Mouse (Mus musculus): ENCODE results near the gene Zfand3. TPM values are rescaled to one million over a fixed set of nuclear protein-coding genes. Genes with fewer than 3 reads are reported as not detected.

Zfand3 gene
- polyA plus RNA-seq, 1 experiment from 2014 or later = 61.7 TPM

DNA sequence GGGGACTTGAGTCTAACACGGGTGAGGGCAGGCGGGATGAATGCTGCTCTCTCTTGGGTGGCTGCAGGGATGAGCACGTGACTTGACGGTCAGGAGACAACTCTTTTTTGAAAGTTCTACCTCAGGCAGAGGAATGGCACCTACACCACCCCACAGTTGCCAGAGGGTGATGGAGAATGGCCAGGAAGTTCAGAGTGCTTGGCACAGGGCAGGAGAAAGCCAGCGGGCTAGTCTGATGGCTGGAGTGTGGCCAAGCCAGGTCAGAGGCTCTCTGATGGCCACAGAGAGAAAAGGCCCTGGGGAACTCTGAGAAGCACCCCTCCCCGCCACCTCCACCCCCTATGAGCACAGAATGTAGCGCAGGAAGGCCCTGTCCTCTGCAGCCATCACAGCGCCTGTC is 205.7 kb downstream of the Zfand3 start:
- DNase-seq (ENCODE audit: low spot score) (no peak), ATAC-seq (ENCODE audit: low FRiP score) (no peak)
- no peaks in the 10 kb centered on the region for H3K4me1 ChIP-seq (replicated peaks; ENCODE audit: control insufficient read depth, insufficient read depth, low read length)
- H3K9me3 ChIP-seq (ENCODE audit: control insufficient read depth, low read length) = no peaks in the 10 kb centered on the region
- H3K9ac ChIP-seq (ENCODE audit: low read depth, low read length) = no peak overlapping the region
- H3K4me2 ChIP-seq (replicated peaks; ENCODE audit: low read depth, low read length) = no peak overlapping the region
- H3K27me3 ChIP-seq (ENCODE audit: control insufficient read depth, insufficient read depth, low read length) = no peaks in the 10 kb centered on the region
- whole genome bisulfite sequencing = 95% methylated on average over 8 of the region's 8 CpGs
- H3K4me3 ChIP-seq (ENCODE audit: low read depth, low read length) = no peak overlapping the region
- no peak overlapping the region for H3K27ac ChIP-seq (ENCODE audit: low read depth, low read length)
- H3K36me3 ChIP-seq (ENCODE audit: control insufficient read depth, insufficient read depth, low read length) = 0 out of 2 replicates have a peak, but pooled peaks cover 3% of the 10 kb centered on the region

DNA sequence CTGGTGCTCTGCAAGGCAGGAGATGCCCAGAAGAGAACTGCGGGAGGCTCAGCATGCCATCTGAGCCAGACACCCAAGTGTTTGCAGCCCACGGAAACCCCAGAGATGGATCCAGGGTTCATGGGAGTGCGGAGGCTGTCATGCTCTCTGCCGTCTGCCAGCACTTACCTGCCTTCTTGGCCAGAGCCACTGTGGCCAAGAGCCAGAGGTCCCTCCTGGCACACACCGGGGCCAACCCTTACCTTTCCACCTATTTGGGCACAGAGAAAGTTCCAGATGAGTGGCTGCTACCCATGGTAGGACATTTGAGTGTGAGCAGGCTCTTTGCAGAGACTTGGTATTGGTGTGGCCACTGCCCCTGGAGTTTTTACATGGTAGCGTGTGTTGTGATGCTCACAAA is 206.4 kb downstream of the Zfand3 start:
- DNase-seq (ENCODE audit: low spot score) = no peak
- no peak for ATAC-seq (ENCODE audit: low FRiP score)
- Histone ChIP-seq H3K36me3 (ENCODE audit: control insufficient read depth, insufficient read depth, low read length) (0 out of 2 replicates have a peak, but pooled peaks cover 3% of the 10 kb centered on the region), H3K27me3 (ENCODE audit: control insufficient read depth, insufficient read depth, low read length) (no peaks in the 10 kb centered on the region), H3K4me3 (ENCODE audit: low read depth, low read length) (no peak overlapping the region), H3K4me1 (replicated peaks; ENCODE audit: control insufficient read depth, insufficient read depth, low read length) (no peaks in the 10 kb centered on the region), H3K9ac (ENCODE audit: low read depth, low read length) (no peak overlapping the region), H3K9me3 (ENCODE audit: control insufficient read depth, low read length) (no peaks in the 10 kb centered on the region), H3K4me2 (replicated peaks; ENCODE audit: low read depth, low read length) (no peak overlapping the region), H3K27ac (ENCODE audit: low read depth, low read length) (no peak overlapping the region)
- WGBS = 95% methylated on average over 6 of the region's 6 CpGs

DNA sequence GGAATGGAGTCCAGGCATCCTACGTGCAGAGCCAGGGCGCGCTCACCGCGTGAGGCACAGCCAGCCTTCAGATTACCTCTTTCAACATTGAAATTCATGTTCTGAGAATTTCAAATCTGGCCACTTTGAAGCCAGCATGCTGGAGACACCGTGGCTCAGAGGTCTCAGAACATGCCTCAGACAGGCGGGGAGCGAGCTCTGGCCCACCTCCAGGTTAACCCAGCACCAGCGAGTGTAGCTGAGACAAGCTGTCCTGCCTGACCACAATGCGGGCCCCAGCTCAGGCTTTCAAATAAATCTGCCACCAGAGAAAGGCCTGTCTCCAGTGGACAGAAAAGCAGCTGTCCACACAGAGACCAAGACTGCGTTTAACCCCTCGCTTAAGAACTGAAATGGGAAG is 208.1 kb downstream of the Zfand3 start:
- H3K4me2 ChIP-seq (replicated peaks; ENCODE audit: low read depth, low read length) = no peak overlapping the region
- H3K9ac ChIP-seq (ENCODE audit: low read depth, low read length) = no peak overlapping the region
- WGBS = 94% methylated on average over 12 of the region's 12 CpGs
- H3K36me3 ChIP-seq (ENCODE audit: control insufficient read depth, insufficient read depth, low read length) = 0 out of 2 replicates have a peak, but pooled peaks cover 3% of the 10 kb centered on the region
- H3K4me1 ChIP-seq (replicated peaks; ENCODE audit: control insufficient read depth, insufficient read depth, low read length) = no peaks in the 10 kb centered on the region
- DNase-seq (ENCODE audit: low spot score) (no peak), ATAC-seq (ENCODE audit: low FRiP score) (no peak)
- no peak overlapping the region for H3K27ac ChIP-seq (ENCODE audit: low read depth, low read length)
- no peak overlapping the region for H3K4me3 ChIP-seq (ENCODE audit: low read depth, low read length)
- no peaks in the 10 kb centered on the region for H3K9me3 ChIP-seq (ENCODE audit: control insufficient read depth, low read length)
- no peaks in the 10 kb centered on the region for H3K27me3 ChIP-seq (ENCODE audit: control insufficient read depth, insufficient read depth, low read length)

DNA sequence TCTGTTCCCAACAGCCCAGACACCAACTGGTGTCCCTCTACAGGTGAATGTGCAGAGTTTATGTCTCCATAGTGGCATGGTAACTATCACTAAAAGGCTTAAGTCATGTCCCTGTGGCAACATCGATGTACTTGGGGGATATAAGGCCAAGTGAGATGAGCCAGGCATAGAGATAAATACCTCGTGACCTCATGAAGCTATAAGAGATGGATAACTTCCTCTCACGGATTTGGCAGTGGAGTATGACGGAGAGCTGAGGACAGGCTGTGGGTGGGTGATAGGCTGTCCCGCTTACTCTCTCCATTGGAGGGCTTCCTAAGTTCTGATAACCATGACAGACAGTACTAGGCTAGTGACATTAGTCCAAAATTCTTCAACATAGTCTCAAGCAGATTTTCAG is 208.8 kb downstream of the Zfand3 start:
- Histone ChIP-seq H3K27ac (ENCODE audit: low read depth, low read length) (no peak overlapping the region), H3K36me3 (ENCODE audit: control insufficient read depth, insufficient read depth, low read length) (0 out of 2 replicates have a peak, but pooled peaks cover 3% of the 10 kb centered on the region), H3K27me3 (ENCODE audit: control insufficient read depth, insufficient read depth, low read length) (no peaks in the 10 kb centered on the region), H3K4me1 (replicated peaks; ENCODE audit: control insufficient read depth, insufficient read depth, low read length) (no peaks in the 10 kb centered on the region), H3K9me3 (ENCODE audit: control insufficient read depth, low read length) (no peaks in the 10 kb centered on the region), H3K4me3 (ENCODE audit: low read depth, low read length) (no peak overlapping the region), H3K4me2 (replicated peaks; ENCODE audit: low read depth, low read length) (no peak overlapping the region), H3K9ac (ENCODE audit: low read depth, low read length) (no peak overlapping the region)
- no peak for ATAC-seq (ENCODE audit: low FRiP score)
- no peak for DNase-seq (ENCODE audit: low spot score)
- 92% methylated on average over 5 of the region's 5 CpGs for WGBS

DNA sequence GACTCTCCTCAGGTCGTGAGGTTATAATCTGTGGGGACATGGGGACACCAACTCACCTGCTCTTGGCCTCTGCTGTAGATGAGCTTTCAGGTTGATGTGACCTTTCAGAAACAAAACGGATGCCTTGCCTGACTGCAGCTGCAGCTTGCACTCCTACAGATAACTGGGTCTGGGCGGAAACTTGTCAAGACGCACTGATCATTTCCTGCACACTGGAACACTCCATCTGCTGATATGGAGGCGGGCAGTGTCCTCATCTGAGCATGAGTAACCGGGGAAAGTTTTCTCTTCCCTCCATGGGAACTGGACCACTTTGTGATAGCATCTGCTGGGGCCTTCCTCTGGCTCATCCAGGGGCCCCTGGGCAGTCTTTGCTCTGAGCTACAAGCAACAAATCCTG is 209.9 kb downstream of the Zfand3 start:
- ATAC-seq (ENCODE audit: low FRiP score) = no peak
- H3K9ac ChIP-seq (ENCODE audit: low read depth, low read length) = no peak overlapping the region
- WGBS = 88% methylated on average over 6 of the region's 6 CpGs

DNA sequence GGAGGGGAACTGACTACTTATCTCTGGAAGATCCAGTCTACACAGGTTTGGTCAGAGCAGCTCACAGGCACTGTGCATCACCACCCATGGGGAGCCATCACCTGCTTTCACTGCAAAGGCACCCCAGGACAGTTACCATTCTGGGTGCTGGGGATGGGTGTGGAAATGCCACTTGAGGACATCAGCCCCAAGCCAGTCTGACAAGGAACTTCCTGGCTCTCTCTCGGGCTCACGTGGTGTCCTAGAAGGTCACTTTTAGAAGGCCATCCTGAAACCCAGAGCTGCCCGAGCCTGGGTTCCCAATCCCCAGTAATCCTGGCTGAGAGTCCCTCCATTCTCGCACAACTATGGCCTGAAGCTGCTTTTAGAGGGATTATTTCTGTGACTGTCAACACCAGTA is 211.2 kb downstream of the Zfand3 start:
- Histone ChIP-seq H3K4me2 (replicated peaks; ENCODE audit: low read depth, low read length) (no peak overlapping the region), H3K9ac (ENCODE audit: low read depth, low read length) (no peak overlapping the region), H3K9me3 (ENCODE audit: control insufficient read depth, low read length) (no peaks in the 10 kb centered on the region), H3K4me3 (ENCODE audit: low read depth, low read length) (no peak overlapping the region), H3K27me3 (ENCODE audit: control insufficient read depth, insufficient read depth, low read length) (no peaks in the 10 kb centered on the region), H3K27ac (ENCODE audit: low read depth, low read length) (no peak overlapping the region), H3K4me1 (replicated peaks; ENCODE audit: control insufficient read depth, insufficient read depth, low read length) (no peaks in the 10 kb centered on the region), H3K36me3 (ENCODE audit: control insufficient read depth, insufficient read depth, low read length) (0 out of 2 replicates have a peak, but pooled peaks cover 3% of the 10 kb centered on the region)
- 80% methylated on average over 4 of the region's 4 CpGs for WGBS
- no peak for ATAC-seq (ENCODE audit: low FRiP score)
- DNase-seq (ENCODE audit: low spot score) = no peak

More for the DNA sequence above, 209.9 kb downstream of the Zfand3 start:
- no peak overlapping the region for H3K4me3 ChIP-seq (ENCODE audit: low read depth, low read length)
- H3K4me1 ChIP-seq (replicated peaks; ENCODE audit: control insufficient read depth, insufficient read depth, low read length) = no peaks in the 10 kb centered on the region
- H3K27ac ChIP-seq (ENCODE audit: low read depth, low read length) = no peak overlapping the region
- H3K36me3 ChIP-seq (ENCODE audit: control insufficient read depth, insufficient read depth, low read length) = 0 out of 2 replicates have a peak, but pooled peaks cover 3% of the 10 kb centered on the region
- no peak for DNase-seq (ENCODE audit: low spot score)
- no peak overlapping the region for H3K4me2 ChIP-seq (replicated peaks; ENCODE audit: low read depth, low read length)
- no peaks in the 10 kb centered on the region for H3K27me3 ChIP-seq (ENCODE audit: control insufficient read depth, insufficient read depth, low read length)
- H3K9me3 ChIP-seq (ENCODE audit: control insufficient read depth, low read length) = no peaks in the 10 kb centered on the region

DNA sequence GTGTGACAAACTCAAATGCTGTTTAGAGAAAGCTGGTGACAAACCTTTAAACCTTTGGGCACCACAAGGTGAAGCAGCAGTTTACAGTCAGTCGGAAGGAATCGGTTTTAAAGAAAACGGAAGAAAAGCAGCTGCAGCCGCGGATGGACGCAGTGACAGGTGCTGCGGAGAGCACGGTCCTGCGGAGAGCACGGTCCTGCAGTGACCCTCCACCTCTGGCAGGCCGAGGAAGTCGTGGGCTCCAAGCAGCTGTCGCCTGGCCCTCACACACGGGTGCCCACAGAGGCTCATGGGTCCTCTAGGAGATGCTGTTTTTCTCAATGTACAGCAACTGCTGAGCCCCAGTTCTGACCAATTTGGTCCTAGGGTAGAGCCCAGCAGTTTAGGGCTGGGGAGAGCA is 217.1 kb downstream of the Zfand3 start:
- Histone ChIP-seq H3K4me2 (replicated peaks; ENCODE audit: low read depth, low read length) (no peak overlapping the region), H3K4me1 (replicated peaks; ENCODE audit: control insufficient read depth, insufficient read depth, low read length) (peaks cover 6% of the 10 kb centered on the region), H3K27me3 (ENCODE audit: control insufficient read depth, insufficient read depth, low read length) (no peaks in the 10 kb centered on the region), H3K9ac (ENCODE audit: low read depth, low read length) (no peak overlapping the region), H3K9me3 (ENCODE audit: control insufficient read depth, low read length) (no peaks in the 10 kb centered on the region), H3K4me3 (ENCODE audit: low read depth, low read length) (no peak overlapping the region), H3K36me3 (ENCODE audit: control insufficient read depth, insufficient read depth, low read length) (no peaks in the 10 kb centered on the region), H3K27ac (ENCODE audit: low read depth, low read length) (no peak overlapping the region)
- ATAC-seq (ENCODE audit: low FRiP score) = no peak
- no peak for DNase-seq (ENCODE audit: low spot score)
- 77% methylated on average over 14 of the region's 14 CpGs for WGBS

DNA sequence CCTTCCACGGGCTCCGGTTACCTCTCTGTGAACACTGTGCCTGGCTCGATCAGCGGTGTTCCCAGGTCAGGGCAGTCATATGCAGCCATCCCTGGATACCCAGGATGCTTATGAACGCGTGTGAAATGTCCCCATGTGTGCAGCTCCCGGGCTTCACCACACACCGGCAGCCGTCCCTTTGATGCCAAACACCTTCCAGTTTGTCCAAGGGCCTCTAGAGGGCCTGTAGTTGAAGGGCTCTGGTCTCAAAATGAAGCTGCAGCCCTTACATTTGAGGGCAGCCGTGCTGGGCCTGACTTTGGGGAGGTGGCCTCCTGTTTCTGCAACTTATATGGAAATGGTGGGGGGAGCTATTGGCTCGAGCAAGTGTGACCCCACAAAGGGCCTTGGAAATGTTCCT is 217.8 kb downstream of the Zfand3 start:
- DNase-seq (ENCODE audit: low spot score) = no peak
- Histone ChIP-seq H3K27ac (ENCODE audit: low read depth, low read length) (no peak overlapping the region), H3K9ac (ENCODE audit: low read depth, low read length) (no peak overlapping the region), H3K27me3 (ENCODE audit: control insufficient read depth, insufficient read depth, low read length) (no peaks in the 10 kb centered on the region), H3K4me2 (replicated peaks; ENCODE audit: low read depth, low read length) (no peak overlapping the region), H3K36me3 (ENCODE audit: control insufficient read depth, insufficient read depth, low read length) (no peaks in the 10 kb centered on the region), H3K9me3 (ENCODE audit: control insufficient read depth, low read length) (no peaks in the 10 kb centered on the region), H3K4me1 (replicated peaks; ENCODE audit: control insufficient read depth, insufficient read depth, low read length) (peaks cover 6% of the 10 kb centered on the region), H3K4me3 (ENCODE audit: low read depth, low read length) (no peak overlapping the region)
- 82% methylated on average over 11 of the region's 11 CpGs for WGBS
- no peak for ATAC-seq (ENCODE audit: low FRiP score)

DNA sequence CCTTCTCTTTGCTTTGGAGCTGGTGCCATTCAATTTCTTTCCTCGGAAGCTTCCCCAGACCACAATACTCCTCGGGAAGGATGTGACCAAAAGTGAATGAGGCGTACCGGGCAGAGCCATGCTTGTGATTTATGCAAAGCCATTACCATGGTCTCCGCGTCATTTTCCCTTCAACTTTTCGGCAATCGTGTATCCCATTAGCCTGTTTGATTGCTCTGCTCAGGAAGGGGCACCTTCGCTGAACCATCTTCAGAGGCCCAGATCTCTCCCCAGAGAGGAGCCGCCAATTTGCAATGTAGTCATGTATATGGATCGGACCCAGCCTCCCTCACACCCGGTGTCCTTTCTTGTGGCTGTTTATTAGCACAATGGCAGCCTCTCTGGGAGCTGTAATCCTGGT is 218.3 kb downstream of the Zfand3 start:
- ATAC-seq (ENCODE audit: low FRiP score) (no peak), DNase-seq (ENCODE audit: low spot score) (no peak)
- no peak overlapping the region for H3K4me2 ChIP-seq (replicated peaks; ENCODE audit: low read depth, low read length)
- H3K27me3 ChIP-seq (ENCODE audit: control insufficient read depth, insufficient read depth, low read length) = no peaks in the 10 kb centered on the region
- no peak overlapping the region for H3K9ac ChIP-seq (ENCODE audit: low read depth, low read length)
- whole genome bisulfite sequencing = 72% methylated on average over 12 of the region's 12 CpGs
- H3K36me3 ChIP-seq (ENCODE audit: control insufficient read depth, insufficient read depth, low read length) = no peaks in the 10 kb centered on the region
- H3K9me3 ChIP-seq (ENCODE audit: control insufficient read depth, low read length) = no peaks in the 10 kb centered on the region
- no peak overlapping the region for H3K27ac ChIP-seq (ENCODE audit: low read depth, low read length)
- H3K4me1 ChIP-seq (replicated peaks; ENCODE audit: control insufficient read depth, insufficient read depth, low read length) = peaks cover 6% of the 10 kb centered on the region
- no peak overlapping the region for H3K4me3 ChIP-seq (ENCODE audit: low read depth, low read length)

Data from hindbrain, embryonic 11.5 days (tissue).